Mouse (Mus musculus): Measurements from ENCODE around the gene Map3k14. TPM values are rescaled to one million over a fixed set of nuclear protein-coding genes. Genes with fewer than 3 reads are reported as not detected.

Gene Map3k14
- 5.3 and 6.7 TPM in 2 replicates for polyA plus RNA-seq (2015; fragmentation: Nextera tagmentation; extraction: Ambion mirVana)

DNA sequence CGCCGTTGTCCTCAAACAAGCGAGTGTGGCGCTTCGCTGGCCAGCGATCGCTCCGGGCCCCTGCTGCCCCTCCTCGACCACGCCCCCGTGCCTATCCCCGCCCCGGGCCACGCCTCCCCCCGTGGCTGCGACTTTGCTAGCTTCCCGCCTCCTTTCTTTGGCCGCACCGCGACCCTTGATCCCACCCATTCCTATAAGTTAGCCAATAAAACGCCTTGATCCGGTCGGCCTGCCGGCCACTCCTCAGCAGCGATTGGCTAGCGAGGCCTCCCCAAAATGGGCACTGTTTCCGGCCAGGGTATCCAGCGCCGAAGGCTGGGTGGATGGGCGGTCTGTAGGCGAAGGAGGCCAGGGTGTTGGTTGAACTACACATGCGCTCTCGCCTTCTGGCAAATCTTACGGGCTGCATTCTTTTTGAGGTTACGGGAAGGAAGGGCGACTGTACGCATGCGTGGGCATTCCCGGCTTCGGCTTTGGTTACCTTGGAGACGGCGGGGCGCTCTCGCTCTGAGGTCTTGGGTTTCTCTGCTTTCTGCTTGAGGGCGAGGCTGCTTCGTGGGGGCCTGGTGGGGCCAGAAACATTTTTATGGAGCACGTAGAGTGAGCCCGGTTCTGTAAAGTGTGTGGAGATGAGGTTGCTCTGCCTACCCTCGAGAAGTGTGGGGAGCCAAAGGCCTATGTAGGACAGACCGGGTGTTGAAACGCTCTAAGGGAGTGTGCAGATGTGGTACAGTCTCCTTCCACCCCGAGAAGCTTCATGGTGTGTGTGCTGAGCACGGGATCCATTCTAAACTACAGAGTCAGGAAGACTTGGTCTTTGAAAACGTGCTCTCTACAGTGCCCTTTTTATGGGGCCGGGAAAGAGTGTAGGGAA is at the start of gene Map3k14:
Map3k14 (minus strand) TSS at position 127 of the 874 bp plus-strand sequence.
- peak within 1 kb of the TSS; percentile 70 for H3K4me2 ChIP-seq (replicated peaks; ENCODE audit: low read depth, low read length)
- no peaks in the 10 kb centered on the region for H3K27me3 ChIP-seq (ENCODE audit: insufficient read depth, low read length)
- no peaks in the 10 kb centered on the region for H3K36me3 ChIP-seq (ENCODE audit: insufficient read depth, low read length)
- ATAC-seq (ENCODE audit: low FRiP score, low TSS enrichment) = peak; percentile 99
- peak within 1 kb of the TSS; percentile 95 for H3K27ac ChIP-seq (ENCODE audit: low read length)
- no peaks in the 10 kb centered on the region for H3K9me3 ChIP-seq (ENCODE audit: low read length)
- under 1% methylated on average over 55 of the region's 55 CpGs for WGBS
- H3K9ac ChIP-seq (replicated peaks; ENCODE audit: low read length) = peak within 1 kb of the TSS; percentile 80
- peaks cover 59% of the 10 kb centered on the region for H3K4me1 ChIP-seq (ENCODE audit: insufficient read depth, low read length)
- H3K4me3 ChIP-seq (ENCODE audit: low read length) = peak within 1 kb of the TSS; percentile 56

DNA sequence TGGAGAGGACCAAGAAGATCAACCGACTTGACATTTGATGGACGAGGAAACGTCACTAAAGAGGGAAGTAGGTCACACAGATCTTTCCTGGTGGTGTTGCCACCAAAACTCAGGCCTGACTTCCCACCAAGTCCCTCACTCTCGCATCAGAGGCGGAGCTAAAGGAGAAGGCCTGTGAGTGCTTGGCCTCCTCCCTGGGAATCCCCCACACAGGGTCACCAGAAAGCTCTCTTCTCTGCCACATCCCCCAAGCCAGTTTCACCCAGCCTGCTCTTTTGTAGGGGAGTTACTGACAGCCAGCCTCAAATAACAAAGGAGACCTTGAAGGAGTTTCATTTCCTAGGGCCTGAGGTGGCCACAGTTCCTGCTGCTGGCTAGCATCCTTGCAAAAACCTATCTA is 48.1 kb upstream of the Map3k14 start:
- H3K36me3 ChIP-seq (ENCODE audit: insufficient read depth, low read length) = no peaks in the 10 kb centered on the region
- H3K4me1 ChIP-seq (ENCODE audit: insufficient read depth, low read length) = peaks cover 26% of the 10 kb centered on the region
- H3K27me3 ChIP-seq (ENCODE audit: insufficient read depth, low read length) = no peaks in the 10 kb centered on the region
- H3K9ac ChIP-seq (replicated peaks; ENCODE audit: low read length) = no peak overlapping the region
- no peak for ATAC-seq (ENCODE audit: low FRiP score, low TSS enrichment)
- WGBS = 63% methylated on average over 5 of the region's 5 CpGs
- H3K4me3 ChIP-seq (ENCODE audit: low read length) = no peak overlapping the region
- no peak overlapping the region for H3K4me2 ChIP-seq (replicated peaks; ENCODE audit: low read depth, low read length)
- peak overlapping the region; percentile 84 for H3K27ac ChIP-seq (ENCODE audit: low read length)
- no peaks in the 10 kb centered on the region for H3K9me3 ChIP-seq (ENCODE audit: low read length)

DNA sequence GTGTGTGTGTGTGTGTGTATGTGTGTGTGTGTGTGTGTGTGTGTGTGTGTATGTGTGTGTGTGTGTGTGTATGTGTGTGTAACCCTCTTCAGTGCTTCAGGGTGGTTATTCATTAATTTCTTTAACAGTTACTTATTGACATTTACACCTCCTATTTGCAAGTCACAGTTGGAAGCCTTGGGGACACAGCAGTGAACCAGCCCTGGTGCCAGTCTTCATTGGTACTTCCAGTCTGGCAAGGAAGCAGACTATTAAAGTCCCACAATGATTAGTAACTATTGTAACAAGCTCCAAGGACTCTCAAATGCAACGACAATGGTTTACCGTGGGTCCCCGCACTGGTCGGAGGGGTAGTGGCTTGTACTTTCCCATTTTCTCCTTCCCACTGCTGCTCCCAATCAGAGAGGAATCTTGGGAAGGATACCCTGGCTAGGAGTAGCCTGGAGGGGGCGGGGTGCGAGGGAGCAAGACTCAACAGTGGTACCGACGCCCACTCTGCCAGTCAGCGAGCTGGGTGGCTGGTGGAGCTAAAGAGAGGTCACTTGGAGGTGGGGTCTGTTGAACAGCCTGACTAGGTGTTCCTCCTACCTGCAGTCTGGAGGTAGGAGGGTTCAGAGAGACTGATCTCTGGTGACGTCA is 47.6 kb upstream of the Map3k14 start:
- Histone ChIP-seq H3K9me3 (ENCODE audit: low read length) (no peaks in the 10 kb centered on the region), H3K4me3 (ENCODE audit: low read length) (no peak overlapping the region), H3K4me2 (replicated peaks; ENCODE audit: low read depth, low read length) (no peak overlapping the region), H3K4me1 (ENCODE audit: insufficient read depth, low read length) (peaks cover 26% of the 10 kb centered on the region), H3K9ac (replicated peaks; ENCODE audit: low read length) (no peak overlapping the region), H3K27me3 (ENCODE audit: insufficient read depth, low read length) (no peaks in the 10 kb centered on the region), H3K27ac (ENCODE audit: low read length) (peak overlapping the region; percentile 84), H3K36me3 (ENCODE audit: insufficient read depth, low read length) (no peaks in the 10 kb centered on the region)
- 0 out of 2 replicates have a peak, but pooled peaks have one; percentile 29 for ATAC-seq (ENCODE audit: low FRiP score, low TSS enrichment)
- 61% methylated on average over 8 of the region's 10 CpGs for WGBS

GRCm38 (mm10) chr11:103313542-103313941 is 46.3 kb upstream of the Map3k14 start:
- H3K4me2 ChIP-seq (replicated peaks; ENCODE audit: low read depth, low read length) = no peak overlapping the region
- WGBS = 71% methylated on average over 6 of the region's 6 CpGs
- no peak overlapping the region for H3K27ac ChIP-seq (ENCODE audit: low read length)
- H3K36me3 ChIP-seq (ENCODE audit: insufficient read depth, low read length) = no peaks in the 10 kb centered on the region
- no peak overlapping the region for H3K4me3 ChIP-seq (ENCODE audit: low read length)
- peaks cover 26% of the 10 kb centered on the region for H3K4me1 ChIP-seq (ENCODE audit: insufficient read depth, low read length)
- no peak for ATAC-seq (ENCODE audit: low FRiP score, low TSS enrichment)
- H3K9ac ChIP-seq (replicated peaks; ENCODE audit: low read length) = no peak overlapping the region
- no peaks in the 10 kb centered on the region for H3K27me3 ChIP-seq (ENCODE audit: insufficient read depth, low read length)
- no peaks in the 10 kb centered on the region for H3K9me3 ChIP-seq (ENCODE audit: low read length)

- 50% methylated on average over 8 of the region's 8 CpGs for WGBS
- peak overlapping the region; percentile 85; the same call in 1 of the 2 replicates for H3K27ac ChIP-seq (ENCODE audit: low read length)
- ATAC-seq (ENCODE audit: low FRiP score, low TSS enrichment) = no peak
Observed at GRCm38 (mm10) chr11:103312655-103313255, 45.5 kb upstream of the Map3k14 start.

GRCm38 (mm10) chr11:103311960-103312611 is 44.8 kb upstream of the Map3k14 start:
- H3K4me1 ChIP-seq (ENCODE audit: insufficient read depth, low read length) = peaks cover 26% of the 10 kb centered on the region
- H3K4me3 ChIP-seq (ENCODE audit: low read length) = peak overlapping the region; percentile 42
- peak overlapping the region; percentile 85 for H3K27ac ChIP-seq (ENCODE audit: low read length)
- no peaks in the 10 kb centered on the region for H3K27me3 ChIP-seq (ENCODE audit: insufficient read depth, low read length)
- H3K4me2 ChIP-seq (replicated peaks; ENCODE audit: low read depth, low read length) = peak overlapping the region; percentile 71
- no peaks in the 10 kb centered on the region for H3K36me3 ChIP-seq (ENCODE audit: insufficient read depth, low read length)
- no peaks in the 10 kb centered on the region for H3K9me3 ChIP-seq (ENCODE audit: low read length)
- H3K9ac ChIP-seq (replicated peaks; ENCODE audit: low read length) = peak overlapping the region; percentile 58
- WGBS = 2% methylated on average over 30 of the region's 30 CpGs
- ATAC-seq (ENCODE audit: low FRiP score, low TSS enrichment) = peak; percentile 70

More at GRCm38 (mm10) chr11:103312655-103313255, 45.5 kb upstream of the Map3k14 start:
- no peaks in the 10 kb centered on the region for H3K27me3 ChIP-seq (ENCODE audit: insufficient read depth, low read length)
- H3K9ac ChIP-seq (replicated peaks; ENCODE audit: low read length) = 0 out of 2 replicates have a peak overlapping the region, but pooled peaks have one; percentile 12
- H3K4me1 ChIP-seq (ENCODE audit: insufficient read depth, low read length) = peaks cover 26% of the 10 kb centered on the region
- H3K9me3 ChIP-seq (ENCODE audit: low read length) = no peaks in the 10 kb centered on the region
- H3K4me3 ChIP-seq (ENCODE audit: low read length) = no peak overlapping the region
- no peaks in the 10 kb centered on the region for H3K36me3 ChIP-seq (ENCODE audit: insufficient read depth, low read length)
- peak overlapping the region; percentile 71; the same call in 1 of the 2 replicates for H3K4me2 ChIP-seq (replicated peaks; ENCODE audit: low read depth, low read length)

DNA sequence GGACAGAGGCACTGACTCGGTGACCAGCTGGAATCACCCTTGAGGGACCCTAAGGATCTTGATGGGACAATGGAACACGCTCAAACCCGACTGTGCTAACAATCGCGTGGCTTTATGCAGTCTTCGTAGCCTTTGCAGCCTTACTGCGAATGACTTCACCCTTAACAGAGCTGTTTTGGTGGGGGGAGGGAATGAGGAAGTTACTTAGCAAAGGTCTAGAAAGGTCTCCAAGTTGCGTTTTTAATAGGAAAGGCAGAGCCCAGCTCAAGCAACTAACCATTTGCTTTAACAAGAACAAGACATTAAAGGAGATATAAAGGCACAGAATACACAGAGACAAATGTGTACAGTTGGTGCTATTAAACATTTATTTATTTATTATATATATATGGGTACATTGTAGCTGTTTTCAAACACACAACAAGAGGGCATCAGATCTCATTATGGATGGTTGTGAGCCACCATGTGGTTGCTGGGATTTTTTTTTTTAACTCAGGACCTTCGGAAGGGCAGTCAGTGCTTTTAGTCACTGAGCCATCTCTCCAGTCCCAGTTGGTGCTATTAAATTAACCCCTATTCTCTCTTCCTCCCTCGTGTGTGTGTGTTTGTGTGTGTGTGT is 42.8 kb upstream of the Map3k14 start:
- Histone ChIP-seq H3K4me3 (ENCODE audit: low read length) (no peak overlapping the region), H3K9ac (replicated peaks; ENCODE audit: low read length) (no peak overlapping the region), H3K27me3 (ENCODE audit: insufficient read depth, low read length) (no peaks in the 10 kb centered on the region), H3K9me3 (ENCODE audit: low read length) (no peaks in the 10 kb centered on the region), H3K27ac (ENCODE audit: low read length) (no peak overlapping the region), H3K4me2 (replicated peaks; ENCODE audit: low read depth, low read length) (no peak overlapping the region), H3K36me3 (ENCODE audit: insufficient read depth, low read length) (no peaks in the 10 kb centered on the region), H3K4me1 (ENCODE audit: insufficient read depth, low read length) (peaks cover 18% of the 10 kb centered on the region)
- 61% methylated on average over 10 of the region's 10 CpGs for WGBS
- no peak for ATAC-seq (ENCODE audit: low FRiP score, low TSS enrichment)

- Histone ChIP-seq H3K9me3 (ENCODE audit: low read length) (no peaks in the 10 kb centered on the region), H3K4me2 (replicated peaks; ENCODE audit: low read depth, low read length) (no peak overlapping the region), H3K27me3 (ENCODE audit: insufficient read depth, low read length) (no peaks in the 10 kb centered on the region), H3K4me3 (ENCODE audit: low read length) (no peak overlapping the region), H3K4me1 (ENCODE audit: insufficient read depth, low read length) (peaks cover 14% of the 10 kb centered on the region; the same call in 1 of the 2 replicates), H3K9ac (replicated peaks; ENCODE audit: low read length) (no peak overlapping the region), H3K36me3 (ENCODE audit: insufficient read depth, low read length) (no peaks in the 10 kb centered on the region), H3K27ac (ENCODE audit: low read length) (no peak overlapping the region)
- 46% methylated on average over 8 of the region's 8 CpGs for WGBS
- ATAC-seq (ENCODE audit: low FRiP score, low TSS enrichment) = no peak
Observed at GRCm38 (mm10) chr11:103307910-103308309, 40.6 kb upstream of the Map3k14 start.

DNA sequence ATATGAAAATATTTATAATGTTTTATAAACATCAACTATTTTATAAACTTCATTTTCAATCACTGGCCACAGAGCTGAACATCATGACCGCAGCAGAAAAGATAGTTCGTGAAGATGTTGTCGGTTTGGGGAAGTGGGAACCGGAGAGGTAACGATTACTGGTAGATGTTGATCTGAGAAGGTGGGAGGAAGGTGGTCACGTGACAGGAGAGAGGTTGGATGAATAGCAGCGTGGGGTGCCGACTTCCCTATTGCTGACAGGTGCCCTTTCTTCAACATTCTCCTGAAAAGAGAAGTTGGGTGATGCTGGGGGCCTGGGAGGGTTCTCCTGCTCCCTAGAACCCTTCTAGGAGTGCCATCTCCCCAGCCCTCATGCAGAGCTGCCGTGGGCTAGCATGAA is 37.3 kb upstream of the Map3k14 start:
- Histone ChIP-seq H3K4me1 (ENCODE audit: insufficient read depth, low read length) (no peaks in the 10 kb centered on the region), H3K27ac (ENCODE audit: low read length) (no peak overlapping the region), H3K36me3 (ENCODE audit: insufficient read depth, low read length) (no peaks in the 10 kb centered on the region), H3K9ac (replicated peaks; ENCODE audit: low read length) (no peak overlapping the region), H3K4me2 (replicated peaks; ENCODE audit: low read depth, low read length) (no peak overlapping the region), H3K27me3 (ENCODE audit: insufficient read depth, low read length) (no peaks in the 10 kb centered on the region), H3K4me3 (ENCODE audit: low read length) (no peak overlapping the region), H3K9me3 (ENCODE audit: low read length) (peaks cover 5% of the 10 kb centered on the region; the same call in 1 of the 2 replicates)
- ATAC-seq (ENCODE audit: low FRiP score, low TSS enrichment) = no peak
- WGBS = 83% methylated on average over 9 of the region's 9 CpGs

All from kidney, embryonic 16.5 days (tissue).